Mouse (Mus musculus) forebrain, embryonic 10.5 days (tissue): Measurements from ENCODE around the gene Enthd1. TPM values are rescaled to one million over a fixed set of nuclear protein-coding genes. Genes with fewer than 3 reads are reported as not detected.

Experiments used
- DNase-seq: peaks from one replicate; pipeline ENCODE4 v3.0.0-alpha.2; 2017; ENCODE audit warnings: low spot score; ENCODE audit errors: extremely low spot score
- H3K27ac ChIP-seq: fragments of 300-500 bp; sonication (generic); 2 replicates; pipeline ENCODE4 v1.5.1; 2016; ENCODE audit warnings: mild to moderate bottlenecking
- H3K27me3 ChIP-seq: fragments of 300-500 bp; sonication (generic); 2 replicates; pipeline ENCODE4 v1.6.1; 2016; ENCODE audit warnings: mild to moderate bottlenecking; ENCODE audit not compliant: poor library complexity, severe bottlenecking
- H3K36me3 ChIP-seq: fragments of 300-500 bp; sonication (generic); replicated peaks from 2 replicates; pipeline ENCODE4 v1.6.1; 2016; ENCODE audit warnings: mild to moderate bottlenecking, moderate library complexity
- H3K4me1 ChIP-seq: fragments of 300-500 bp; sonication (generic); 2 replicates; pipeline ENCODE4 v1.6.1; 2016
- H3K4me3 ChIP-seq: fragments of 300-500 bp; sonication (generic); 2 replicates; pipeline ENCODE4 v1.5.1; 2016; ENCODE audit warnings: mild to moderate bottlenecking, moderate library complexity
- H3K9me3 ChIP-seq: fragments of 300-500 bp; sonication (generic); 2 replicates; pipeline ENCODE4 v1.6.1; 2016; ENCODE audit warnings: mild to moderate bottlenecking, moderate library complexity
- WGBS: fragments of 180-500 bp; shearing (Covaris S2); methylation state at CpG from one replicate; pipeline ENCODE4 v1.1.7; 2016; 5-methylcytosine and 5-hydroxymethylcytosine counted together
- polyA plus RNA-seq: library from polyadenylated mRNA; unstranded; fragments of >200 nt; fragmentation: Nextera tagmentation; extraction: Ambion mirVana; gene quantifications from 2 replicates; pipeline ENCODE4 v1.2.1, GENCODE M21; 2016

Gene Enthd1
- polyA plus RNA-seq, 1 experiment from 2014 or later = not detected

- 0 out of 2 replicates have a peak, but pooled peaks cover under 1% of the 10 kb centered on the region for H3K4me1 ChIP-seq
- no peaks in the 10 kb centered on the region for H3K36me3 ChIP-seq
- peaks cover 30% of the 10 kb centered on the region for H3K27me3 ChIP-seq
- no peak overlapping the region for H3K27ac ChIP-seq
- no peak for DNase-seq
- no peak overlapping the region for H3K4me3 ChIP-seq
- 76% methylated on average over 7 of the region's 7 CpGs for WGBS
- no peaks in the 10 kb centered on the region for H3K9me3 ChIP-seq
These were observed 6.7 kb upstream of the Enthd1 start for GRCm38 (mm10) chr15:80571611-80572010.

- no peak overlapping the region for H3K4me3 ChIP-seq
- peaks cover 20% of the 10 kb centered on the region; the same call in 1 of the 2 replicates for H3K27me3 ChIP-seq
- 90% methylated on average over 1 of the region's 1 CpGs for WGBS
- no peak overlapping the region for H3K27ac ChIP-seq
- no peaks in the 10 kb centered on the region for H3K9me3 ChIP-seq
- DNase-seq = no peak
- no peaks in the 10 kb centered on the region for H3K36me3 ChIP-seq
- H3K4me1 ChIP-seq = no peaks in the 10 kb centered on the region
These were observed 5.3 kb upstream of the Enthd1 start for GRCm38 (mm10) chr15:80570226-80570625.

- Histone ChIP-seq H3K27ac (no peak overlapping the region), H3K4me3 (no peak overlapping the region), H3K9me3 (no peaks in the 10 kb centered on the region), H3K36me3 (no peaks in the 10 kb centered on the region), H3K4me1 (no peaks in the 10 kb centered on the region), H3K27me3 (peaks cover 20% of the 10 kb centered on the region; the same call in 1 of the 2 replicates)
- DNase-seq = no peak
- 81% methylated on average over 7 of the region's 7 CpGs for WGBS
These were observed 4.2 kb upstream of the Enthd1 start for GRCm38 (mm10) chr15:80569205-80569604.

GRCm38 (mm10) chr15:80567731-80568130, 2.8 kb upstream of the Enthd1 start:
- no peak overlapping the region for H3K27ac ChIP-seq
- H3K27me3 ChIP-seq = peaks cover 14% of the 10 kb centered on the region; the same call in 1 of the 2 replicates
- no peak for DNase-seq
- 91% methylated on average over 4 of the region's 4 CpGs for WGBS
- H3K4me3 ChIP-seq = no peak overlapping the region
- no peaks in the 10 kb centered on the region for H3K9me3 ChIP-seq
- H3K36me3 ChIP-seq = no peaks in the 10 kb centered on the region
- H3K4me1 ChIP-seq = no peaks in the 10 kb centered on the region

- Histone ChIP-seq H3K36me3 (no peaks in the 10 kb centered on the region), H3K4me1 (no peaks in the 10 kb centered on the region), H3K27ac (no peak overlapping the region), H3K4me3 (no peak overlapping the region), H3K9me3 (no peaks in the 10 kb centered on the region), H3K27me3 (peaks cover 8% of the 10 kb centered on the region; the same call in 1 of the 2 replicates)
- 85% methylated on average over 3 of the region's 3 CpGs for WGBS
- DNase-seq = no peak
These were observed 2.2 kb upstream of the Enthd1 start for GRCm38 (mm10) chr15:80567139-80567538.

GRCm38 (mm10) chr15:80566696-80567095, 1.7 kb upstream of the Enthd1 start:
- WGBS = 92% methylated on average over 6 of the region's 6 CpGs
- H3K4me1 ChIP-seq = no peaks in the 10 kb centered on the region

GRCm38 (mm10) chr15:80563634-80564208, 1.2 kb downstream of the Enthd1 start:
- DNase-seq = no peak
- Histone ChIP-seq H3K4me3 (no peak overlapping the region), H3K4me1 (peaks cover 8% of the 10 kb centered on the region; the same call in 1 of the 2 replicates), H3K27ac (no peak overlapping the region), H3K9me3 (no peaks in the 10 kb centered on the region), H3K36me3 (no peaks in the 10 kb centered on the region), H3K27me3 (no peaks in the 10 kb centered on the region)
- 88% methylated on average over 6 of the region's 6 CpGs for WGBS

More at GRCm38 (mm10) chr15:80566696-80567095, 1.7 kb upstream of the Enthd1 start:
- H3K27me3 ChIP-seq = 0 out of 2 replicates have a peak, but pooled peaks cover 4% of the 10 kb centered on the region
- no peak overlapping the region for H3K4me3 ChIP-seq
- DNase-seq = no peak
- H3K36me3 ChIP-seq = no peaks in the 10 kb centered on the region
- H3K27ac ChIP-seq = no peak overlapping the region
- no peaks in the 10 kb centered on the region for H3K9me3 ChIP-seq

- no peak overlapping the region for H3K27ac ChIP-seq
- 90% methylated on average over 3 of the region's 3 CpGs for WGBS
These were observed 2.5 kb downstream of the Enthd1 start for GRCm38 (mm10) chr15:80562446-80562845.

GRCm38 (mm10) chr15:80560646-80561580, 4.0 kb downstream of the Enthd1 start:
- Histone ChIP-seq H3K36me3 (no peaks in the 10 kb centered on the region), H3K4me3 (no peak overlapping the region), H3K9me3 (no peaks in the 10 kb centered on the region), H3K27me3 (no peaks in the 10 kb centered on the region), H3K27ac (no peak overlapping the region), H3K4me1 (peaks cover 8% of the 10 kb centered on the region; the same call in 1 of the 2 replicates)
- 76% methylated on average over 15 of the region's 15 CpGs for WGBS
- no peak for DNase-seq

More at GRCm38 (mm10) chr15:80562446-80562845, 2.5 kb downstream of the Enthd1 start:
- Histone ChIP-seq H3K27me3 (no peaks in the 10 kb centered on the region), H3K4me1 (peaks cover 8% of the 10 kb centered on the region; the same call in 1 of the 2 replicates), H3K9me3 (no peaks in the 10 kb centered on the region), H3K36me3 (no peaks in the 10 kb centered on the region), H3K4me3 (no peak overlapping the region)
- no peak for DNase-seq

- Histone ChIP-seq H3K4me1 (peaks cover 8% of the 10 kb centered on the region; the same call in 1 of the 2 replicates), H3K36me3 (no peaks in the 10 kb centered on the region), H3K27ac (no peak overlapping the region), H3K9me3 (no peaks in the 10 kb centered on the region), H3K27me3 (no peaks in the 10 kb centered on the region), H3K4me3 (no peak overlapping the region)
- 77% methylated on average over 14 of the region's 14 CpGs for WGBS
- no peak for DNase-seq
These were observed 5.0 kb downstream of the Enthd1 start for GRCm38 (mm10) chr15:80559978-80560377.

- no peaks in the 10 kb centered on the region for H3K9me3 ChIP-seq
- peaks cover 8% of the 10 kb centered on the region; the same call in 1 of the 2 replicates for H3K4me1 ChIP-seq
- H3K36me3 ChIP-seq = no peaks in the 10 kb centered on the region
- no peak overlapping the region for H3K27ac ChIP-seq
- H3K4me3 ChIP-seq = no peak overlapping the region
- H3K27me3 ChIP-seq = no peaks in the 10 kb centered on the region
- WGBS = 84% methylated on average over 12 of the region's 12 CpGs
- no peak for DNase-seq
These were observed 5.4 kb downstream of the Enthd1 start for GRCm38 (mm10) chr15:80559534-80559933.

GRCm38 (mm10) chr15:80557745-80558144, 7.2 kb downstream of the Enthd1 start:
- no peaks in the 10 kb centered on the region for H3K9me3 ChIP-seq
- 75% methylated on average over 4 of the region's 4 CpGs for WGBS
- H3K36me3 ChIP-seq = no peaks in the 10 kb centered on the region
- H3K4me3 ChIP-seq = no peak overlapping the region
- H3K27me3 ChIP-seq = no peaks in the 10 kb centered on the region
- no peak for DNase-seq
- no peak overlapping the region for H3K27ac ChIP-seq
- peaks cover 8% of the 10 kb centered on the region; the same call in 1 of the 2 replicates for H3K4me1 ChIP-seq

GRCm38 (mm10) chr15:80556021-80556420, 8.9 kb downstream of the Enthd1 start:
- H3K27ac ChIP-seq = no peak overlapping the region
- WGBS = 68% methylated on average over 2 of the region's 2 CpGs
- no peak for DNase-seq
- H3K36me3 ChIP-seq = no peaks in the 10 kb centered on the region
- H3K27me3 ChIP-seq = no peaks in the 10 kb centered on the region
- no peak overlapping the region for H3K4me3 ChIP-seq
- peaks cover 5% of the 10 kb centered on the region; the same call in 1 of the 2 replicates for H3K4me1 ChIP-seq
- H3K9me3 ChIP-seq = no peaks in the 10 kb centered on the region
